Mouse (Mus musculus) heart, adult 2 months (tissue): ENCODE results near the gene Zfp870. TPM values are rescaled to one million over a fixed set of nuclear protein-coding genes. Genes with fewer than 3 reads are reported as not detected.

ENCODE experiments used
- DNase-seq, 2 experiments: peaks; one replicate each; pipeline ENCODE4 v3.0.0; 2021
- H3K27ac ChIP-seq: fragments of 200-600 bp; 2 replicates; pipeline ENCODE4 v1.8.1; 2022
- H3K27me3 ChIP-seq: fragments of 200-500 bp; 2 replicates; pipeline ENCODE4 v1.6.1; 2012; ENCODE audit warnings: mild to moderate bottlenecking, low read length, inconsistent platforms, mixed read lengths; ENCODE audit not compliant: control insufficient read depth, insufficient read depth
- H3K36me3 ChIP-seq: fragments of 200-500 bp; 2 replicates; pipeline ENCODE4 v1.6.1; 2012; ENCODE audit warnings: low read length, inconsistent platforms; ENCODE audit not compliant: control insufficient read depth, insufficient read depth
- H3K4me1 ChIP-seq: fragments of 200-500 bp; 2 replicates; pipeline ENCODE4 v1.6.1; 2011; ENCODE audit warnings: low read length; ENCODE audit not compliant: control insufficient read depth, insufficient read depth
- H3K4me3 ChIP-seq: fragments of 200-600 bp; 2 replicates; pipeline ENCODE4 v1.8.1; 2022
- H3K79me2 ChIP-seq: fragments of 200-500 bp; replicated peaks from 2 replicates; pipeline ENCODE4 v1.6.1; 2012; ENCODE audit warnings: mild to moderate bottlenecking, inconsistent platforms, low read length, moderate library complexity, mixed read lengths; ENCODE audit not compliant: control insufficient read depth, insufficient read depth
- H3K9ac ChIP-seq: fragments of 200-500 bp; 2 replicates; pipeline ENCODE4 v1.6.1; 2012; ENCODE audit warnings: low read depth, mild to moderate bottlenecking, control low read depth, inconsistent platforms, low read length, mixed read lengths
- CTCF ChIP-seq: fragments of 200-600 bp; IDR thresholded peaks from 2 replicates; pipeline ENCODE4 v1.8.1; 2022; ENCODE audit warnings: antibody characterized with exemption, mild to moderate bottlenecking, moderate library complexity
- EP300 ChIP-seq: fragments of 200-500 bp; IDR thresholded peaks from 2 replicates; pipeline ENCODE4 v1.6.1; 2011; ENCODE audit warnings: low read depth, low read length, control low read depth; ENCODE audit not compliant: insufficient read depth
- POLR2A ChIP-seq: fragments of 200-500 bp; IDR thresholded peaks from 2 replicates; pipeline ENCODE4 v1.6.1; 2011; ENCODE audit warnings: mild to moderate bottlenecking, low read depth, low read length, control low read depth; ENCODE audit not compliant: insufficient read depth
- WGBS: fragments of 180-500 bp; shearing (Covaris S2); methylation state at CpG from one replicate; pipeline ENCODE4 v1.1.7; 2018; 5-methylcytosine and 5-hydroxymethylcytosine counted together
- intact Hi-C: fragments of 180-260 bp; cut with DNase I; formaldehyde crosslinking; loops from one replicate; pipeline ENCODE4 v1.15.1; 2025
- polyA plus RNA-seq: library from polyadenylated mRNA; depleted of rRNA; stranded (reverse); fragments of >200 nt; gene quantifications from 2 replicates; pipeline ENCODE4 v1.2.3, GENCODE M21; 2012; rRNA removed
- total RNA-seq, 2 experiments: library from RNA; stranded (reverse); gene quantifications; 2 replicates each; pipeline ENCODE4 v1.2.3; 2021

Gene Zfp870
- total and polyA plus RNA-seq, 3 experiments, result 1.3 to 7.3 (median 5.4) TPM

GRCm38 (mm10) chr17:32851581-32851980 is 39.9 kb downstream of the Zfp870 start:
- Histone ChIP-seq H3K9ac (no peak overlapping the region), H3K4me3 (no peak overlapping the region), H3K4me1 (no peaks in the 10 kb centered on the region), H3K79me2 (no peaks in the 10 kb centered on the region), H3K36me3 (no peaks in the 10 kb centered on the region), H3K27ac (no peak overlapping the region), H3K27me3 (no peaks in the 10 kb centered on the region)
- WGBS, result 67% methylated on average over 7 of the region's 7 CpGs
- TF ChIP-seq EP300 (no peak), POLR2A (no peak), CTCF (no peak)
- intact Hi-C loops, result no loop called here
- DNase-seq, result no peak

DNA sequence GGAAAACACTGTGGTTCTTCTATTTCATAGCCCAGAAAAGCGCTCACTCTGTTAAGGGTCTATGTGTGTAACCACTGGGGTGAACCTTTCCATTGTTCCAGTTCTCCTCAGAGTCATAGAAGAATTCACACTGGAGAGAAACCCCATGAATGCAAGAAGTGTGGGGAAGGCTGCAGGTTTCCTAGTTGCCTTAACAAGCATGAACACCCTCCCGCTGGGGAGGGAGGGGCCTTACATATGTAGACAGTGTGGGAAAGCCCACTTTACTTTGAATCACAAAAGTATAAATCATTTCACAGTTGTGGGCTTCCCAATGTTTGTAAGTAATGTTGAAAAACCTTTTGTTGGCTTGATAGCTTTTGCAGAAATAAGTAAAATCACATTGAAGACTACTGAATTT is 50.1 kb downstream of the Zfp870 start:
- Histone ChIP-seq H3K9ac (no peak overlapping the region), H3K4me3 (no peak overlapping the region), H3K79me2 (no peaks in the 10 kb centered on the region), H3K36me3 (no peaks in the 10 kb centered on the region), H3K4me1 (peaks cover 1% of the 10 kb centered on the region), H3K27me3 (no peaks in the 10 kb centered on the region), H3K27ac (no peak overlapping the region)
- no peak for TF ChIP-seq EP300
- TF ChIP-seq CTCF, result no peak
- no peak for TF ChIP-seq POLR2A
- WGBS, result 83% methylated on average over 2 of the region's 2 CpGs
- intact Hi-C loops, result no loop called here
- DNase-seq, result no peak

GRCm38 (mm10) chr17:32839083-32839802 is 52.2 kb downstream of the Zfp870 start:
- WGBS, result 27% methylated on average over 15 of the region's 15 CpGs
- H3K9ac ChIP-seq, result no peak overlapping the region
- peaks cover 1% of the 10 kb centered on the region for H3K4me1 ChIP-seq
- H3K79me2 ChIP-seq, result no peaks in the 10 kb centered on the region
- TF ChIP-seq EP300 (no peak), POLR2A (no peak), CTCF (no peak)
- no peak overlapping the region for H3K4me3 ChIP-seq
- peak in 1 of 2 experiments; percentile 5 for DNase-seq
- H3K27ac ChIP-seq, result no peak overlapping the region
- intact Hi-C loops, result no loop called here
- H3K27me3 ChIP-seq, result no peaks in the 10 kb centered on the region
- no peaks in the 10 kb centered on the region for H3K36me3 ChIP-seq

GRCm38 (mm10) chr17:32830418-32830782 is 61.0 kb downstream of the Zfp870 start:
- Histone ChIP-seq H3K4me3 (peak overlapping the region; percentile 72), H3K27me3 (no peaks in the 10 kb centered on the region), H3K36me3 (no peaks in the 10 kb centered on the region; the same call in 1 of the 2 replicates), H3K79me2 (no peaks in the 10 kb centered on the region), H3K9ac (no peak overlapping the region), H3K4me1 (peaks cover 1% of the 10 kb centered on the region; the same call in 1 of the 2 replicates), H3K27ac (no peak overlapping the region)
- TF ChIP-seq POLR2A (no peak), EP300 (no peak), CTCF (no peak)
- no peak for DNase-seq
- 28% methylated on average over 3 of the region's 3 CpGs for WGBS
- intact Hi-C loops, result loop anchor here (2.0 kb wide), 1 partner anchor 42 kb away; the partner anchor contains the start of gene Zfp871

- Histone ChIP-seq H3K36me3 (no peaks in the 10 kb centered on the region; the same call in 1 of the 2 replicates), H3K79me2 (no peaks in the 10 kb centered on the region), H3K4me3 (peak within 1 kb of the TSS; percentile 72), H3K27ac (peak within 1 kb of the TSS; percentile 80), H3K9ac (peak within 1 kb of the TSS; percentile 80), H3K4me1 (peaks cover 1% of the 10 kb centered on the region; the same call in 1 of the 2 replicates), H3K27me3 (no peaks in the 10 kb centered on the region)
- DNase-seq, result peak; percentile 77 to 83
- WGBS, result under 1% methylated on average over 35 of the region's 35 CpGs
- intact Hi-C loops, result loop anchor here (2.0 kb wide), 1 partner anchor 41 kb away; the partner anchor contains the start of gene Zfp871
- no peak for TF ChIP-seq EP300
- TF ChIP-seq POLR2A, result peak; percentile 80
- no peak for TF ChIP-seq CTCF
These were observed 61.7 kb downstream of the Zfp870 start, which contains the start of gene Zfp799 for GRCm38 (mm10) chr17:32829540-32830417. Zfp799 (minus strand) TSS chr17:32830261.

Other genes starting within 250 kb of the Zfp870 start
- gene Cyp4f40, start 232.7 kb downstream of the Zfp870 start, total RNA-seq, result not detected
- not detected in 2 replicates for gene Cyp4f40, start 232.7 kb downstream of the Zfp870 start, polyA plus RNA-seq
- gene Cyp4f15, start 206.0 kb downstream of the Zfp870 start, total RNA-seq, result not detected
- gene Cyp4f15, start 206.0 kb downstream of the Zfp870 start, polyA plus RNA-seq, result 1.0 TPM in 1 of 2 replicates, not detected in the other
- 10 to 100 TPM; 25.7 to 27.3 TPM for gene Zfp871, start 103.4 kb downstream of the Zfp870 start, total RNA-seq
- gene Zfp871, start 103.4 kb downstream of the Zfp870 start, polyA plus RNA-seq, result 8.6 and 17.5 TPM in 2 replicates
- under 1 TPM; 0.18 to 0.23 TPM for gene Zfp811, start 81.7 kb downstream of the Zfp870 start, total RNA-seq
- 0.06 and 0.32 TPM in 2 replicates for gene Zfp811, start 81.7 kb downstream of the Zfp870 start, polyA plus RNA-seq
- gene Zfp799, start 61.4 kb downstream of the Zfp870 start, total RNA-seq, result 10 to 100 TPM in 1 of 2 experiments, 1 to 10 TPM in 1; 9.0 to 10.6 TPM
- gene Zfp799, start 61.4 kb downstream of the Zfp870 start, polyA plus RNA-seq, result 2.4 and 7.7 TPM in 2 replicates
- gene Cyp4f14, start 25.7 kb upstream of the Zfp870 start, total RNA-seq, result under 1 TPM in 1 of 2 experiments, not detected in 1; 0.16 TPM
- gene Cyp4f14, start 25.7 kb upstream of the Zfp870 start, polyA plus RNA-seq, result 0.25 and 0.44 TPM in 2 replicates
- 10 to 100 TPM; 11.2 to 12.7 TPM for gene Cyp4f13, start 55.8 kb upstream of the Zfp870 start, total RNA-seq
- gene Cyp4f13, start 55.8 kb upstream of the Zfp870 start, polyA plus RNA-seq, result 21.1 and 22.9 TPM in 2 replicates
- 1 to 10 TPM; 2.3 to 2.7 TPM for gene Zfp472, start 74.2 kb upstream of the Zfp870 start, total RNA-seq
- 0.62 and 0.79 TPM in 2 replicates for gene Zfp472, start 74.2 kb upstream of the Zfp870 start, polyA plus RNA-seq
- gene Zfp952, start 101.5 kb upstream of the Zfp870 start, total RNA-seq, result 1 to 10 TPM; 6.0 to 8.7 TPM
- gene Zfp952, start 101.5 kb upstream of the Zfp870 start, polyA plus RNA-seq, result 2.2 and 4.5 TPM in 2 replicates
- gene Zfp763, start 141.8 kb upstream of the Zfp870 start, total RNA-seq, result 1 to 10 TPM; 3.3 to 4.0 TPM
- 0.76 and 1.6 TPM in 2 replicates for gene Zfp763, start 141.8 kb upstream of the Zfp870 start, polyA plus RNA-seq
- gene 4921501E09Rik, start 176.4 kb upstream of the Zfp870 start, total RNA-seq, result not detected
- gene 4921501E09Rik, start 176.4 kb upstream of the Zfp870 start, polyA plus RNA-seq, result not detected in 2 replicates
- gene Zfp563, start 197.7 kb upstream of the Zfp870 start, total RNA-seq, result 1 to 10 TPM; 6.0 to 6.1 TPM
- 1.7 and 2.5 TPM in 2 replicates for gene Zfp563, start 197.7 kb upstream of the Zfp870 start, polyA plus RNA-seq
- gene Morc2b, start 248.0 kb upstream of the Zfp870 start, total RNA-seq, result under 1 TPM; 0.09 to 0.10 TPM
- 0.20 and 0.32 TPM in 2 replicates for gene Morc2b, start 248.0 kb upstream of the Zfp870 start, polyA plus RNA-seq